Mouse (Mus musculus): Measurements from ENCODE around the gene Cartpt. TPM values are rescaled to one million over a fixed set of nuclear protein-coding genes. Genes with fewer than 3 reads are reported as not detected.
"Not testable (repeated sequence)": the region's sequence is repeated elsewhere in the genome, so short reads cannot be mapped to it uniquely, and the experiment has no call there.

Gene Cartpt
- total RNA-seq, 2 experiments from 2014 or later, result not detected

DNA sequence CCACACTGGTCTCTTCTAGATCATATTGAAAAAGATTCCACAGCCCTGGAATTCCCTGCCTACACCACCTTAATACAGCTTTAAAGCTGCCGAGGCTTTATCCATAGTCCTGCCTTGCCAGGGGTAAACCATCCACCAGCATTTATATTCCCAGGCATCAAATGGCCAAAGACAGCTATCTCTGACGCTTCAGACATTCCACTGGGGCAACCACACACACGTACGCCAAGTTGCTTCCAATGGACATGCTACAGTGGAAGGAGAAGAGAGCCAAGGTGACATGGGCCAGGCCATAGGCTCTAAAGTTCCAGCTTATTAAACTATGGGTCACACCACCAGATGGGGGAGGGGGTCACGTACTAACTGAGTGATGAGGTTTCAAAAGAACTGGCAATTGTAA, 45.7 kb downstream of the Cartpt start:
- DNase-seq, result no peak

DNA sequence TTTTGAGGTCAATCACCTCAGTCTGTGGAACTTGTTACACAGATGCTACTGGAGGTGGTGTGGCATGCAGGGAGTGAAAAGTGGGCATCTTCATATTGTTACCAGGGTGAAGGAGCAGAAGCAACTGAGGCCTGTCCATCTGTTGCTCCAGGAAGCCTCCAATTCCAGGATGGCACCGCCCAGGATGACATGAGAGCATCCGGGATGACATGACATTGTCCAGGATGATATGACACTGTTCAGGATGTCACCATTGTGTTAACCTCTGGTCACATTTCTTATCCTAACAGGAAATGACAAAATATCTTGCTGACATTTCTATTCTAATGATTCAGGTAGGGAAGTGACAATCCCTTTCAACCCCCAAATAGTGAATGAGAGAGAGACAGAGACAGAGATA, 47.8 kb downstream of the Cartpt start:
- DNase-seq, result no peak

DNA sequence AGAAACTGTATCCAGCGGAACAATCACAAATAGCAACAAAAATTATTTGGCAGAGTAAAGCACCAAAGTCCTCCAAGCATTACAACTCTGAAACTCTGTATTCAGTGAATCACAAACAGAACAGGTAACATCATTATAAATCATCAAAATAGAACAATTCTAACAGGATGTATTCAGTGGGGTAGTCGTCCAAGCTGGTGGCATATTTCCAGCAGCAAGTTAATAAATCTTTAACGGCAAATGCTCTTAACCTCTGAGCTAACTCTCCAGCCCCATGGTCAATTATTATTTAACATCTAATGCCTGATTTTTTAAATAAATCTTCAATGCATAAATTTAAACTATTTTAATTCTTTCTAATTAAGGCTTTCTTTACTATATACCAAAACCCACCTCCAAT, 48.5 kb downstream of the Cartpt start:
- not testable (repeated sequence) for DNase-seq

DNA sequence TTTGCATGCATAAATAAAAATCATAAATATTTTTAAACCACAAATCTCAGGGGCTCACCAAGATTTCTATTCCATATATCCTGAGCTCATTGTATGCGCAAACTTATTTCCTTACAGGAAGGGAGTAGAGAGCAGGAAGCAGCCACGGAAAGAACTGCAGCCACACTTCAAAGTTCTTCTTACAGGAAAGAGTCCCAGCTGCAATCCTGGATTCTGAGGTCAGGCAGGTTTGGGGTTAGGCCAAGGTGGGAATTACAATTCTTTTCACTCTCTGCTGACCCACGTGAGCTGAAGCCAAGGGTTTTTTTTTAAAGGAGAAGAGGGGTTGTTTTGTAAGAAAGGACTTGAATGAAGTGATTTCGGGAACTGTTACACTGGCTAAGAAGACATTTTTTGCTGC, 49.9 kb downstream of the Cartpt start:
- DNase-seq, result no peak

DNA sequence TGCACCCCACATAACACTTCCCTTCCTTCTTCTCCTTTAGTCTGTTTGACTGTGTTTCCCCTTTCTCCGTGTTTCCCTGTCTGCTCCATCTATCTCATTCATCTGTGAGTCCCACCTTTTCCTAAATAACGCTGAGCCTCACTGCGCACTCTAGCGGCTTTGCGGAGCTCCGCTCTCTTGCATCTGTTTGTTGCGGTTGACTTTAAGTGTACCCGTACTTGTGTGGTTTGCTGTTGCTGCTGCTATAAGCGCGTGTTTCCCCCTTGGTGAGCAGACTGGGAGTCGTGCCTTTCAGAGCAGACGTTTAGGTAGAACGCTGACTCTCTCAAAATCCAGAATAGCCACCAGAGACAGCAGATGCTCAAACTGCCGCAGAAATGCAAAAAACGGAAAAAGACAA, 51.3 kb downstream of the Cartpt start:
- no peak for DNase-seq

Other genes starting within 250 kb of the Cartpt start
- 10 to 100 TPM; 33.3 to 34.5 TPM for gene Mccc2, start 114.5 kb upstream of the Cartpt start, total RNA-seq (2021)
- gene Bdp1, start 203.0 kb upstream of the Cartpt start, total RNA-seq (2021), result 10 to 100 TPM; 13.9 to 17.4 TPM
- gene Serf1, start 206.9 kb upstream of the Cartpt start, total RNA-seq (2021), result 1 to 10 TPM; 4.7 to 7.8 TPM
- gene Smn1, start 223.8 kb upstream of the Cartpt start, total RNA-seq (2021), result 10 to 100 TPM; 12.7 to 13.2 TPM